Mouse (Mus musculus) olfactory bulb, adult 2 months (tissue): Measurements from ENCODE around the gene Psmd5.

Experiments used
- CTCF ChIP-seq: fragments of 200-500 bp; IDR thresholded peaks from 2 replicates; pipeline ENCODE4 v1.5.1; 2012; ENCODE audit warnings: low read depth, mild to moderate bottlenecking, low read length, moderate library complexity; ENCODE audit not compliant: insufficient read depth
- POLR2A ChIP-seq: fragments of 200-500 bp; IDR thresholded peaks from 2 replicates; pipeline ENCODE4 v1.6.1; 2012; ENCODE audit warnings: mild to moderate bottlenecking, low read depth, low read length, moderate library complexity; ENCODE audit not compliant: insufficient read depth

- no peak for TF ChIP-seq POLR2A
- no peak for TF ChIP-seq CTCF
Observed at GRCm38 (mm10) chr2:34900412-34900811, 25.6 kb upstream of the Psmd5 start.
